Mouse (Mus musculus): ENCODE measurements around the gene Plekha1. TPM values are rescaled to one million over a fixed set of nuclear protein-coding genes. Genes with fewer than 3 reads are reported as not detected.

Gene Plekha1
- total and polyA plus RNA-seq, 3 experiments = 6.9 to 22.1 TPM; not detected in 1

DNA sequence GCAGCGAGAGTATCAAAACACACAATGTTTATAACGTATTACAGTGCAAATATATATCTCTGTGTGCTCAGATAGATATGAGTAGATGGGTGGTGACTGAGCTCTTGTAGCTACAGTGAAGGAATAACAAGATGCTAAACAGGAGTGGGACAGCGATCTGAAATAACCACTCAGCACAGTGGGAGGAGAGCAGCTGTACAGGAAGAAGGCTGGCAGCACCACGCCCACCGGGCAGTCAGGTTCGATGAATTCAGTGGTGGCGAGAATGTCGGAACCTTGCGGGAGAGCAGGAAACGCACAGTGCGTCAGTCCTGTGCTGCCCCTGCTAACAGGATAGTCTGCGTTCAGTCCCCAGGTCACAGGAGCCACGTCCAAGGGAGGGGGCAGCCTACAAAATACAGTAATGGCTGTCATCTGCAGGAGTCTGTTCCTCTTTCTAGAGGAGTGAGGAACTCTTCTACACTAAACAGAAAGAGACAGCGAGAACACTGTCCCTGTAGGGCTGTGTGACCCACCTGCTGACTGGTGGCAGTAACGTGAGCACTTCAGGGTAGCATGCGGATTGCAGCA lies 38.0 kb downstream of the Plekha1 start (continued):
- TF ChIP-seq CTCF (IDR thresholded peaks at IDR 0.05 in 2 of 3, conservative IDR thresholded peaks at IDR 0.05 in 1 of 3; ENCODE audit: control insufficient read depth in 1 of 3, insufficient read depth in 1 of 3, low read depth in 2 of 3, low read length in 3 of 3, poor library complexity in 1 of 3, severe bottlenecking in 1 of 3) (no peak), HCFC1 (IDR thresholded peaks at IDR 0.05; ENCODE audit: low read depth, low read length) (peak; percentile 64), SIN3A (IDR thresholded peaks at IDR 0.05; ENCODE audit: low read length) (peak; percentile 91), ETS1 (IDR thresholded peaks at IDR 0.05; ENCODE audit: low read depth, low read length) (peak; percentile 81), E2F4 (IDR thresholded peaks at IDR 0.05; ENCODE audit: borderline replicate concordance, low read depth, low read length) (no peak), MAFK (IDR thresholded peaks at IDR 0.05; ENCODE audit: borderline replicate concordance, low read depth, low read length) (no peak; the same call in 1 of the 2 replicates), USF2 (IDR thresholded peaks at IDR 0.05; ENCODE audit: borderline replicate concordance in 1 of 2, insufficient read depth in 1 of 2, low read depth in 1 of 2, low read length in 2 of 2) (no peak), NRF1 (IDR thresholded peaks at IDR 0.05; ENCODE audit: insufficient read depth, low read depth, low read length, poor library complexity, severe bottlenecking) (peak; percentile 37; the same call in 1 of the 2 replicates), TBP (IDR thresholded peaks at IDR 0.05; ENCODE audit: low read depth, low read length) (peak; percentile 81), MYC (IDR thresholded peaks at IDR 0.05; ENCODE audit: low read depth, low read length) (peak; percentile 15; the same call in 1 of the 2 replicates), UBTF (IDR thresholded peaks at IDR 0.05; ENCODE audit: borderline replicate concordance, insufficient read depth, low read depth, low read length) (no peak), MXI1 (IDR thresholded peaks at IDR 0.05; ENCODE audit: low read depth, low read length) (peak; percentile 60), TCF12 (IDR thresholded peaks at IDR 0.05; ENCODE audit: low read depth, low read length) (peak; percentile 75), NELFE (IDR thresholded peaks at IDR 0.05; ENCODE audit: low read depth, low read length) (peak; percentile 81), ELF1 (IDR thresholded peaks at IDR 0.05; ENCODE audit: low read depth, low read length) (peak; percentile 81), CHD1 (IDR thresholded peaks at IDR 0.05; ENCODE audit: low read depth, low read length) (0 out of 2 replicates have a peak, but pooled peaks have one; percentile 52)

- Histone ChIP-seq H3K27ac (ENCODE audit: control insufficient read depth, low read depth, low read length) (peak overlapping the region; percentile 92), H3K27me3 (ENCODE audit: control insufficient read depth in 1 of 2, insufficient read depth in 2 of 2, low read length in 2 of 2) (no peaks in the 10 kb centered on the region), H3K79me2 (ENCODE audit: control insufficient read depth, insufficient read depth, low read length, poor library complexity) (peaks cover 6% of the 10 kb centered on the region), H3K4me1 (ENCODE audit: control insufficient read depth in 1 of 2, insufficient read depth in 2 of 2, low read length in 2 of 2) (peaks cover 22 to 24% of the 10 kb centered on the region in 2 experiments), H3K4me3 (ENCODE audit: control insufficient read depth in 1 of 2, insufficient read depth in 1 of 2, low read depth in 2 of 2, low read length in 2 of 2) (peak overlapping the region; percentile 71), H3K36me3 (ENCODE audit: control insufficient read depth in 1 of 2, insufficient read depth in 2 of 2, low read length in 2 of 2) (peaks cover 6 to 29% of the 10 kb centered on the region in 2 experiments), H3K9me3 (replicated peaks; ENCODE audit: insufficient read depth, low read length) (no peaks in the 10 kb centered on the region), H3K9ac (ENCODE audit: control insufficient read depth, low read depth, low read length, poor library complexity, severe bottlenecking) (peak overlapping the region; percentile 76)
- TF ChIP-seq KAT2A (conservative IDR thresholded peaks at IDR 0.05; ENCODE audit: low read depth, low read length) = peak; percentile 39
- TF ChIP-seq USF1 (IDR thresholded peaks at IDR 0.05; ENCODE audit: low read depth, low read length) = no peak
- TF ChIP-seq MAFK (IDR thresholded peaks at IDR 0.05; ENCODE audit: borderline replicate concordance, low read depth, low read length) = no peak
- TF ChIP-seq TCF12 (IDR thresholded peaks at IDR 0.05; ENCODE audit: low read depth, low read length) = 0 out of 2 replicates have a peak, but pooled peaks have one; percentile 34
- peak; percentile 53; the same call in 1 of the 2 replicates for TF ChIP-seq ETS1 (IDR thresholded peaks at IDR 0.05; ENCODE audit: low read depth, low read length)
- peak; percentile 55; the same call in 1 of the 2 replicates for TF ChIP-seq MEF2A (IDR thresholded peaks at IDR 0.05; ENCODE audit: extremely low read depth, insufficient replicate concordance, low read depth, low read length, poor library complexity, severe bottlenecking)
- TF ChIP-seq SIN3A (IDR thresholded peaks at IDR 0.05; ENCODE audit: low read length) = peak; percentile 77
- TF ChIP-seq USF2 (IDR thresholded peaks at IDR 0.05; ENCODE audit: borderline replicate concordance in 1 of 2, insufficient read depth in 1 of 2, low read depth in 1 of 2, low read length in 2 of 2) = no peak
- TF ChIP-seq HCFC1 (IDR thresholded peaks at IDR 0.05; ENCODE audit: low read depth, low read length) = 0 out of 2 replicates have a peak, but pooled peaks have one; percentile 48
- peak; percentile 84 for TF ChIP-seq MYC (IDR thresholded peaks at IDR 0.05; ENCODE audit: low read depth, low read length)
- TF ChIP-seq MAX (IDR thresholded peaks at IDR 0.05; ENCODE audit: low read length) = peak; percentile 47; the same call in 1 of the 2 replicates
- peak; percentile 33; the same call in 1 of the 2 replicates for TF ChIP-seq MXI1 (IDR thresholded peaks at IDR 0.05; ENCODE audit: low read depth, low read length)
- no peak for TF ChIP-seq ZKSCAN1 (IDR thresholded peaks at IDR 0.05; ENCODE audit: low read depth, low read length)
- peak; percentile 7 to 72; a peak in 2 of 4 replicates for TF ChIP-seq EP300 (IDR thresholded peaks at IDR 0.05; ENCODE audit: low read depth in 1 of 2, low read length in 2 of 2)
- TF ChIP-seq TBP (IDR thresholded peaks at IDR 0.05; ENCODE audit: low read depth, low read length) = peak; percentile 33; the same call in 1 of the 2 replicates
- no peak for TF ChIP-seq E2F4 (IDR thresholded peaks at IDR 0.05; ENCODE audit: borderline replicate concordance, low read depth, low read length)
- TF ChIP-seq POLR2A (IDR thresholded peaks at IDR 0.05; ENCODE audit: control insufficient read depth in 1 of 2, insufficient read depth in 1 of 2, low read depth in 1 of 2, low read length in 2 of 2, poor library complexity in 1 of 2) = no peak
- 0 out of 2 replicates have a peak, but pooled peaks have one; percentile 13 for TF ChIP-seq MYB (IDR thresholded peaks at IDR 0.05; ENCODE audit: low read depth, low read length)
- DNase-seq (ENCODE audit: low read depth, low spot score) = peak; percentile 82
Measured at GRCm38 (mm10) chr7:130904571-130905365, 39.2 kb downstream of the Plekha1 start.

Measured in MEL (cell line).